23 mouse cellular contexts compared by ENCODE assay signal in the genomic region with DNA sequence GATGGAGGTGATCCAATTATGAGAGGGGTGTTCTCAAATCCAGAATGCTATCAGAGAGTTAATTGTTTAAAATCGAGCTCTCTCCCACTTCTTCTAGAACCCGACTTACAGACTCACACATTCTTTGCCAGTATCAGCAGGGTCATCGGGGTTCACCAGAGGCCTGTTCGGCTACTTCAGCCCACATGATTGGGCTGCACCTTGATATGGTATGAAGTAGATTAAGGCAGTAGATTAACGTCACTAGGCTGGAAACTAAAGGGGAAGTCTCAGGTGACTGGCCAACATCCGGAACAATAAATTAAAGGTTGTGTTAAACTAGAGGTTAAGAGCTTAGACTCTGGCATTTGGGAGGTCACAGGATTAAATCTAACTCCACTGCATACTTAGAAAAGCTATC.
"Had no signal": no experiment of that assay in that cellular context is flagged by ENCODE, and none has a peak within 500 bp of the region (broad histone marks: within the 10 kb centered on the region; RNA-seq: fewer than 3 reads in every experiment).

No protein-coding gene starts in this region.

- ATAC-seq: intestine, postnatal 0 days; liver, embryonic 12.5 days had no signal

- H3K27me3 ChIP-seq: kidney, embryonic 15.5 days; limb, embryonic 13.5 days; liver, embryonic 12.5 days; liver, embryonic 15.5 days; neural tube, embryonic 12.5 days; neural tube, embryonic 15.5 days; stomach, embryonic 15.5 days had no signal

- H3K4me1 ChIP-seq: liver, embryonic 15.5 days; stomach, embryonic 15.5 days had no signal

- H3K4me3 ChIP-seq: kidney, embryonic 15.5 days; layer of hippocampus, adult 2 months; limb, embryonic 10.5 days; limb, embryonic 13.5 days; liver, embryonic 12.5 days; liver, embryonic 15.5 days; neural tube, embryonic 12.5 days; neural tube, embryonic 15.5 days; stomach, embryonic 15.5 days had no signal

- H3K36me3 ChIP-seq: kidney, embryonic 15.5 days; limb, embryonic 10.5 days; liver, embryonic 12.5 days; liver, embryonic 15.5 days; neural tube, embryonic 12.5 days; neural tube, embryonic 15.5 days; stomach, embryonic 15.5 days had no signal

- H3K27ac ChIP-seq: kidney, embryonic 15.5 days; layer of hippocampus, adult 2 months; limb, embryonic 10.5 days; limb, embryonic 13.5 days; liver, embryonic 12.5 days; liver, embryonic 15.5 days; neural tube, embryonic 12.5 days; neural tube, embryonic 15.5 days; stomach, embryonic 15.5 days had no signal

- H3K9me3 ChIP-seq: kidney, embryonic 15.5 days; limb, embryonic 10.5 days; limb, embryonic 13.5 days; liver, embryonic 12.5 days; liver, embryonic 15.5 days; neural tube, embryonic 12.5 days; neural tube, embryonic 15.5 days; stomach, embryonic 15.5 days had no signal

- DNase-seq: kidney, postnatal 14 days; layer of hippocampus, adult 9-11 months; liver; lung, adult 2 months; lung, postnatal 14 days; lung, postnatal 4 days; midbrain, embryonic 14.5 days; right cerebral cortex, adult 18-20 months; right cerebral cortex, postnatal 14 days; right cerebral cortex, postnatal 4 days; spleen, adult 18-20 months; thymus, postnatal 36 days had no signal

- H3K9ac ChIP-seq: kidney, embryonic 15.5 days; limb, embryonic 13.5 days; liver, embryonic 12.5 days; liver, embryonic 15.5 days; neural tube, embryonic 12.5 days; neural tube, embryonic 15.5 days; stomach, embryonic 15.5 days had no signal

- H3K4me2 ChIP-seq: kidney, embryonic 15.5 days; limb, embryonic 13.5 days; liver, embryonic 12.5 days; liver, embryonic 15.5 days; midbrain, embryonic 11.5 days; neural tube, embryonic 12.5 days; neural tube, embryonic 15.5 days; stomach, embryonic 15.5 days had no signal
